Mouse (Mus musculus): ENCODE measurements around the gene 1700102P08Rik.

The 1700102P08Rik gene

GRCm38 (mm10) chr9:108411381-108411942, 18.9 kb downstream of the 1700102P08Rik start:
- no peak for DNase-seq (ENCODE audit: low spot score)

- peak; percentile 46 for DNase-seq (ENCODE audit: low spot score)
Measured at GRCm38 (mm10) chr9:108412221-108412620, 19.6 kb downstream of the 1700102P08Rik start.

GRCm38 (mm10) chr9:108428384-108428783, 35.8 kb downstream of the 1700102P08Rik start, which contains the start of gene Ccdc36:
Gene Ccdc36 (minus strand): TSS chr9:108428484.
- no peak for DNase-seq (ENCODE audit: low spot score)

GRCm38 (mm10) chr9:108431431-108432067, 38.9 kb downstream of the 1700102P08Rik start:
- peak; percentile 67 for DNase-seq (ENCODE audit: low spot score)

- DNase-seq (ENCODE audit: low spot score) = no peak
Measured at GRCm38 (mm10) chr9:108436182-108436581, 43.6 kb downstream of the 1700102P08Rik start, which contains the start of gene BC048562. Gene BC048562 (plus strand): TSS chr9:108436482.

GRCm38 (mm10) chr9:108439176-108439575, 46.6 kb downstream of the 1700102P08Rik start:
- DNase-seq (ENCODE audit: low spot score) = no peak

- DNase-seq (ENCODE audit: low spot score) = no peak
Measured at GRCm38 (mm10) chr9:108440485-108440884, 47.9 kb downstream of the 1700102P08Rik start.

GRCm38 (mm10) chr9:108441236-108441919, 48.8 kb downstream of the 1700102P08Rik start:
- DNase-seq (ENCODE audit: low spot score) = no peak

- DNase-seq (ENCODE audit: low spot score) = no peak
Measured at GRCm38 (mm10) chr9:108445125-108445524, 52.5 kb downstream of the 1700102P08Rik start.

- DNase-seq (ENCODE audit: low spot score) = peak; percentile 89
Measured at GRCm38 (mm10) chr9:108449860-108450259, 57.3 kb downstream of the 1700102P08Rik start.

- DNase-seq (ENCODE audit: low spot score) = peak; percentile 81
Measured at GRCm38 (mm10) chr9:108450292-108451169, 57.9 kb downstream of the 1700102P08Rik start.

- DNase-seq (ENCODE audit: low spot score) = no peak
Measured at GRCm38 (mm10) chr9:108451170-108451493, 58.5 kb downstream of the 1700102P08Rik start.

GRCm38 (mm10) chr9:108451519-108452160, 59.0 kb downstream of the 1700102P08Rik start:
- peak; percentile 26 for DNase-seq (ENCODE audit: low spot score)

GRCm38 (mm10) chr9:108452291-108452906, 59.8 kb downstream of the 1700102P08Rik start:
- DNase-seq (ENCODE audit: low spot score) = peak; percentile 98

GRCm38 (mm10) chr9:108452911-108453310, 60.3 kb downstream of the 1700102P08Rik start:
- DNase-seq (ENCODE audit: low spot score) = no peak

GRCm38 (mm10) chr9:108453458-108453857, 60.9 kb downstream of the 1700102P08Rik start:
- DNase-seq (ENCODE audit: low spot score) = no peak

- DNase-seq (ENCODE audit: low spot score) = no peak
Measured at GRCm38 (mm10) chr9:108454429-108454828, 61.8 kb downstream of the 1700102P08Rik start.

- DNase-seq (ENCODE audit: low spot score) = no peak
Measured at GRCm38 (mm10) chr9:108455747-108456571, 63.4 kb downstream of the 1700102P08Rik start.

- no peak for DNase-seq (ENCODE audit: low spot score)
Measured at GRCm38 (mm10) chr9:108456953-108457352, 64.3 kb downstream of the 1700102P08Rik start.

GRCm38 (mm10) chr9:108459939-108460318, 67.3 kb downstream of the 1700102P08Rik start:
- no peak for DNase-seq (ENCODE audit: low spot score)

Data from retina, embryonic 14.5 days (tissue).